Mouse (Mus musculus) adrenal gland, adult 8-10 months (tissue): ENCODE data around the gene Gm20388. TPM values are rescaled to one million over a fixed set of nuclear protein-coding genes. Genes with fewer than 3 reads are reported as not detected.
"Not testable (repeated sequence)": the region's sequence is repeated elsewhere in the genome, so short reads cannot be mapped to it uniquely, and the experiment has no call there.

Experiments
- DNase-seq: peaks from one replicate; pipeline ENCODE4 v3.0.0; 2022
- total RNA-seq, 4 experiments: library from RNA; stranded (reverse); gene quantifications; 2 replicates each; pipeline ENCODE4 v1.2.4; 2022

The Gm20388 gene
- total RNA-seq, 4 experiments from 2014 or later = 1.7 to 16.9 (median 5.8) TPM

DNA sequence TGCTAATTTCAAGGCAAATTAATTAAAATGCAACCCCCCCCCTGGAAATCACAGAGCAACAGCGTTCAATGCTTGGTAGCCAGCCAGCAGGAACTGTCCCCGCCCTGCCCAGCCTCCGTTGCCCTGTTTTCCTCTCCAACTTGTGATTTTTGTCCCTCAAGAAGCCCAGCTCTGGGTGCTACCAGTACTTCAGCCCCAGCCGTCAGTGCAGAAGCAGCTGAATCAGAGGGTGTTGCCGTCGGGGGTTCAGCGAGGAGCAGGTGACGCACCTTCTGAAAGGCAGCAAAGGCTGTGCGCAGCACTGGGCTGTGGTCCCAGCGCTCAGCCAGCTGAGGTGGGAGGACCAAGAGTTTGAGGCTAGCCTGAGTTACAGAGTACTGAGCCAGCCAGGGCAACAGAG, 1513.4 kb downstream of the Gm20388 start:
- DNase-seq = no peak

DNA sequence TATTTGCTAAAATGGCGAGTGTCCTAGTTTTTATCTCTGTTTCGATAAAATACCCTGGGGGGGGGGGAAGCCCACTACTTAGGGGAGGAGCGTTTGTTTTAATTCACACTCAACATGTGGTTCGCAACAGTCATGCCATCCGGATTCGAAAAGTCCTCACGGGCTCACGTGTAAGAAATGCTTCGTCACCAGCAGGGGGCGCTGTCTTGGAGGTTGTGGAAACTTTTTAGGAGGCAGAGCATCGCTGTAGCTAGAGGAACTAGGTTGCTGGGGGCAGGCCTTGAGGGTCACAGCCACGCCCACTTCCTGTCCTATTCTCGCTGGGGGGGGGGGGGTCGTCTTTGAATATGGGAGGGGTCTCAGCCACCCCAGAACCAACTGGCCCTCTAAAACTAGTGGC, 1514.0 kb downstream of the Gm20388 start:
- DNase-seq = no peak

DNA sequence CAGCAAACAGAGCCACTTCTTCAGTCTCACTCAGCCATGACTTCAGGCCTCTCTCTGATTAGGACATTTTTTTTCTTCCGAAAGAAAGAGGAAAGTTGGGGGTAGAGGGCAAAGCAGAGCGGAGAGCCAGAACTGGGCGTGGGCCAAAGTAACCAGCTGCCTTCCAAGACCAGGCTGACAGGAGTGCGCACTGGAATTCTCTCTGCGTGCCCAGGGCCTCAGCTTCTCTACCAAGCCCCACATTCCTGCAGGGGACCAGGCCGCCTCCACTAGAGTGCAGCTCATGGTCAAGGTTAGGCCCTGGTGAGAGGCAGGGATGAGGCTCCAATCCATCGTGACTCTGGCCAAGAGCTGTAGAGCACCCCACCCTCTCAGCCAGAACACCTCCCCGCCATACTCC, 1520.9 kb downstream of the Gm20388 start:
- no peak for DNase-seq

DNA sequence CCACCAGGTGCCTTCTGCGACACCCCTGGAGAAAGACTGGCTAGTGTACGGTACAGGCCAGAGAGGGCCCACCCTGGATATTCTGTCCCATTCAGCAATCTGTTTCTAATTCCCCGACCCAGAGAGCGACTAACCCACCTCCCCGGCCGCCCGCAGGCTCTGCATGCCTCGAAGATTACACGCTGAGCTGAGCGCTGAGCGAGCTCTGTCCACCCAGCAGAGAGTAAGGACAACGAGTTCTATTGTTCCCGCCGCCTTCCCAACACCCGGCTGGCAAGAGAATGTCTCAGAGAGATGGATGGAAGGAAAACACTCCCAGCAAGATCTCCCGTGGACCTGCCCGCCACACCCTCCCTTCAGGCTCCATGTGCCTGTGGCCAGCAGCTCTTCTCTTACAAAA, 1522.8 kb downstream of the Gm20388 start:
- no peak for DNase-seq

DNA sequence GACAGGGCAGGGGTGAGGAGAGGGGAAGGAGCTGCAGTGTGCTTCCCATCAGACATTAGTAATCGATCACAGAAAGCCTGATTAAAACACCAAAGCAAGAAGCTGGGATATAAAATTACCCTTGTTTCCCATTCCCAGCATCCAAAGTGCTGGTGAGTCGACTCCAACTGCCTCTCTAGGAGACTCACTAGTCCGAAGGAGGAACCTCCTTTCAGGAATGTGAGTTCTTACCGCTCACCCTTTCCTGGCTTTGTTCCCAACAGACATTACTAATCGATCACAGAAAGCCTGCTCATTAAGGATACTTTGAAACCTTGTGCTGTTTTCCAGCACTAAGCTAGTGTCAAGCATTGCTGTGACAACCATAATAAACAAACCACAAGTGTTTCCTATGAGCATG, 1526.0 kb downstream of the Gm20388 start:
- DNase-seq = no peak

DNA sequence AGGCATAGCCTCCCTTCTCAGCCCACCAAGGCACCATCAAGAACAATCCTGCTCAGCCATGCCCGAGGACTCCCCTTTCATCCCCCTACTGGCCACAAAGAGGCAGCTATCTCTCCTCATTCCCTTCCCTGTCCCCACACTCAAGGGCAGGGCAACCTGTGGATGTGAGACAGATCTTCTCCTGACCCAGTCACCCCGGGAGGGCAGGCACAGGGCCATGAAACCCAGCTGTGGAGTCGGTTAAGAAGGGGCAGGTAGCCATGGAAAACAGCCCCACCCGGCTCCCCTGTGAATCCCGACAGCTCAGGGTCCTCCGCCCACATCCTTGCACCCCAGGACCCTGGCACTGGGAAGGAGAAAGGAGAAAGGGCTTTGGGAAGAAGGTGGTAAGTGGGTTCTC, 1526.9 kb downstream of the Gm20388 start:
- DNase-seq = no peak

DNA sequence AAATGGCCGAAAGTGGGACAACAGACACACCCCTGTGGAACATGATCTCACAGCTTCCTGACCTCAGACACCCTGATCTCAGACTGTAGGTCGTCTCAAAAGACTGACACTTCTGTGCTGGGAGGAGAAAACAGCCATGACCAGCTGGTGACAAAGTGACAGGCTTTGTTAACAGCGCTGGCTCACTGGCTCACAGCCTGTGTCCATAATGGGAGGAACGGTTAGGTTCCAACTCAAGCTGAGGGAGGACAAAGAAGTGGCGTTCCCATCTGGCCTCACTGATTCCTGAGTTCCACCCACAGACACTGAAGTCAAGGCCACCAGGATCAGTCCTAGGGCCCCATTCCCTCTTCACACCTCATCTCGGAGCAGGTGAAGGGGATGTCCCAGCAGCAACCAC, 1527.5 kb downstream of the Gm20388 start:
- DNase-seq = no peak

DNA sequence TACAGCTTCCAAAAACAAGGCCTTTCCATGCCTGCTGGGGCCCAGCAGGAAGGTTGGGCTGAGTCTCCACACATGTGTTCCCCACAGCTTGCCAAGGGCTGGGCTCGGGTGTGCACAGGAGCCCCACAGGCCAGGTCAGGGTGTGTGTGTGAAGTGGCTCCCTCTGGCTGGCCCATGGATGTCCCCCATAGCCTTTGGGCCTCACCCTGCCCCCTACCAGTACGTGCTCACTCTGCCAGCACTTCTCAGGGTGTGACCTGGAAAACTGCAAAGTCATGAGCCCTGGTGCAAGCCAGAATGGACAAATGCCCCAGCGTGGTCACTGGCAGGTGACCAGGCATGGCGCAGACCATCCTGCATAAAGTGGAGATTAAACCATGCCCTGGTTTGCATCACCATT, 1528.7 kb downstream of the Gm20388 start:
- DNase-seq = no peak

DNA sequence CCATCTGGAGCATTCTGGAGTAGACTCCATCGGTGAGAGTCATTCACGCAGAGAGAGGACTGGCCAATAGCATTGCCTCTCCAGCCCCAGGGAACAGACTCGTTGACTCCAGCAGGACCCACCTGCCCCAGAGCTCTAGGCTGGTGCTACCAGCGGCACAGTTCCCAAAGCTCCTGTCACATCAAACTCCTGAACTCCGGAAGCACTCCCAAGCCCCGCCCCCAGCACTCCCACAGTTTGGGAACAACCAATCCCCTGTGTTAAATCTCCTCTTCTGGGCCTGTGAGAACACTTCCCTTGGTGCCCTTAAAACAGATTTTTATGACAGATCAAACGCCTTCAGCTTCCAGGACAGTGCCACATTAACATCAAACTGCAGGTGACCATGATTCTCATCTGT, 1532.7 kb downstream of the Gm20388 start:
- no peak for DNase-seq

DNA sequence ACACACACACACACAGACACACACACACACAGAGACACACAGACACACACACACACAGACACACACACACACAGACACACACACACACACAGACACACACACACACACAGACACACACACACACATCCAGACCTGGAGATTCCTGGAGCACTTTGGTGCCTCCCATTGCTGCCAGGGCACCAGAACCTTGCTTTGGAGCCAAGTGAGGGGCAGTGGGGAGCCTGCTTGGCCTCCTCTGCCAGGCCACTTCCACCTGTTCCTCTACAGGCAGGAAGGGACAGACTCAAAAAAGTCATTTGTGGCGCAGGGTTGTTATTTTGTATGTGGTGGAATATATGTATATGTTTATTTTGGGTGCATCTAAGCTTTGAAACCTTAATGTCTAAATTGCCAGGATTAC, 1533.9 kb downstream of the Gm20388 start:
- DNase-seq = not testable (repeated sequence)

DNA sequence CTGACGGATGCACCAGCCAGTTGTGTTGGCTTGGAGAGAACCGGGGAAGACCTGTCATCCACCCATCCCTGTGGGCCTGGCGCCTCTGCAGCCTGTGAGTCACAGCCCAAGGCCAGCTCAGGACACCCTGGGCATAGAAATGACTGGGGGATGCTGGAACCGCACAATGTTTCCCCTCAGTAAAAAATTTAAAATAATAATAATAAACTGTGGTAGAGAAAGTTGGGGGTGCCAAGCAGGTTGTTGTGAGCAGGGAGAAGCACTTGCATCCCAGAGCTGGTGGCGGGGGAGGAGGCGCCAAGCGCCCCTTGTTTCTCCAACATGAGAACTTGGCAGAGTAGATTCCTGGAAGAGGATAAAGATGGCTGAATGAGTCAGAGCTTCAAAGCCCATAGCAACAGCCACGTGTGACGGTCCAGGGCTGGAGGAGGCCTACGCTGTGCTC, 1534.4 kb downstream of the Gm20388 start:
- peak; percentile 65 for DNase-seq

DNA sequence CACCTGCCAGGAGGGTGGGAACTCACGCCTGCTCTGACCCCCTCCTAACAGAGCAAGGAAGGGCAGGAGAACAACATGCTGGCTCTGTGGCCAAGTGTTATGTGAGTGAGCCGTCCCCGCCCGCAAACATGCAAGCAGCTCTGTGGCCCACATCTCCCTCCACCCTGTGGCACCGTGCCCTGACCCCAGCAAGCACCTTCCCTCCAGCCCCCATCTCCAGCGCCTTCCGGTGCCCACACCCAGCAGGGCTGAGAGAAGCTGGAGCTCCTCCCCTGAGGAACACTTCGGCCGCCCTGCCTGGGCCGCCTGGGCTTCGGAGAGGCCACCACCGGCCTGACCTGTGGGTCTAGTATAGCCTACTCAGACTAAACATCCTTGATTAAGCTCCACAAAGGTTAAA, 1535.5 kb downstream of the Gm20388 start:
- no peak for DNase-seq

DNA sequence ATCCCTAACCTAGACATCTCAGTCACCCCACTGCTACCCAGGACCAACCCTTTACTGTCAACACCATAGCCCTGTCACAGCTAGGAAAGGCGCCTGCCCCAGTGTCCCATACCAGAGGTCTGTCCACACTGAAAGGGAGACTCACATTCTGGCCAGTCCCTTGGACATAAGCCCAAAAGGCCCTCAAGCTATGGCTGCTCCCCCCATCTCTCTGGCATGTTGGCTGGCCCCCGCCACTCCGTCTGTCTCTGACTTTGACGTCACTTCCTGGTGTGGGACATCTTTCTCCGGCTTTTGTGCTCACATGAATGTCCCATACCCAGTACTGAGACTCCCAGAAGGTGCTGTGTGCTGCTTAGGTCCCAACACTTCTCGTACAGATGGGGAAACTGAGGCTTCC, 1536.2 kb downstream of the Gm20388 start:
- DNase-seq = no peak

DNA sequence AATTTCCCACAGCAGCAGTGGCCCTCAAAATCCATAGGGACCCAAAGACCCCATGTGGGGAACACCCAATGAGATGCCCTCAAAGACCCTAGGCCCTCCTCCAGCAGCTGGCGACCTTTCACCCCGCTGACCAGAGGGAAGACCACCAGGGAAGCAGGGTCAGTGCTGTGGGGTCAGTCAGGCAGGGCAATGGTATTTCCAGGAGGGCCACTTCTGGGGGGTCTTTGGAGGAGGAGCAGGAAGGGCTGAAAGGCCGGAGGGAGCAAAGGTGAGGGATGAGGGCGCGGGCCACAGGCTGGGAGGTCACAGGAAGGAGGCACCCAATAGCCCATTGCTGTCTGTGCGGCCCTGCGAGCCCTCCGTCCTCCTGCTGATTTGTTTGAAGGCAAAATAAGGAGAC, 1539.6 kb downstream of the Gm20388 start:
- DNase-seq = no peak

DNA sequence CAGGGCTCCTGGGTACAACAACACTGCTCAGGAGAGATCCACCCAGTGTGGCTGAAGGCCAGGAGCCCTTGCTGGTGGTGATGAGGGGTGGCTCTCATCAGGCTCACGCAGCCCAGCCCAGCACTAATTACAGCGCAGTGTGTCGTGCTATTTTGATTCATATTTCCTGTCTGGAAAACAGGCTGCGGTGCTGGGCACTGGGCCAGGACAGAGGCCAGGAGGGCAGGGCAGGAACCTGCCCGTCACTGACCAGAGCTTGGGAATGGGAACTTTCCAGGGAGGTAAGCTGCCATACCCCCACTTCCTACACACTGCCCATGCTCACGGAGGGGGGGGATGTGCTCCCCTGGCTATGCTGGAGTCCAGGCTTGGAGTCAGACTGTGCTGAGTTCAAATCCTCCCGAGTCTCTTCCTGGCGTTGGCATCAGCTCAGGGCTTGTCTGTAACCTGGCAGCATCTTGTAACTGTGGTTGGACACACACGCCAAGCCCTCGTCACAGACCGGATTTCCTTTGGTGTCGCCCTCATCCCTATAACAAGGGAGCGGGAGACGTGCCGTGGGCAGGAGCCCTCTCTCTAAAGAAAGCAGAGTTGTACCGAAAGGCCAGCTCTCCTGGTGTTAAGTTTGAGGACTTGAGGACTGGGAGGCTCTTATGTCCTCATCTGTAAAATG, 1540.9 kb downstream of the Gm20388 start:
- peak; percentile 64 for DNase-seq

DNA sequence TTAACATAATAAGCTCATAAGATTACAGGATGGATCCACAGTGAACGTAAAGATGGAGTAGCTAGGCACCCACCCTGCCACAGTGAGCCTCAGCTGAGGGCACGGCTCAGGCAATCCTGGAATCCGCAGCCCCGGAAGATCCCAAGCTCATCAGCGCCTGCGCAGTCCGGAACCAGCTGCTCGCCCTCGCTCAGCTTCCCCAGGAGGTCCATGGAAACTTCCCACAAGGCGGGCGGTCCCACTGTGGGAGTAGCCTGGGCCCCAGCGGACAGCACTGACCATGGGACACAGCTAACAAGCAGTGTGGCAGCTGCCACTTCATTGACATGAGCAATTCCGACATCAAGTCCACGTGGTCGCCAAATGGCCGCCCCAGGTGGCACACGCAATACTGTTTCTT, 1544.1 kb downstream of the Gm20388 start:
- no peak for DNase-seq

DNA sequence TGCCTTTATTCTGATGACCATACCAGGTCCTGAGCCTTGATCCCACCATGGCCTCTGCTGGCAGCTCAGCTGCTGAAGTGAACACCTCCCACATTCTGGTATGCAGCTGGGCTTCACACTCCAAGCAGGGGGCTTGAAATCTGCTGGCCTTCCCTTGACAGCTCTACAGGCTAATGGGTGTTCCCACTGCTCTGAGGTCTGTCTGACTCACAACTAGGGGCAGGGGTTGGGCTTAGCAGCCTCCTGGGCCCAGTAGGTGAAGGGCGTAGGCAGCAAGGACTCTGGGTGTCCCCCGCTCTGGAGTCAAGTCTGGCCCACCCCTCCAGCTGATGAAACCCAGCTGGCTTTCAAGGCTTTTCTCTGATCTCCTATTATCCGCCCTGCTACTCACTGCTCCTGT, 1550.6 kb downstream of the Gm20388 start:
- DNase-seq = peak; percentile 26

DNA sequence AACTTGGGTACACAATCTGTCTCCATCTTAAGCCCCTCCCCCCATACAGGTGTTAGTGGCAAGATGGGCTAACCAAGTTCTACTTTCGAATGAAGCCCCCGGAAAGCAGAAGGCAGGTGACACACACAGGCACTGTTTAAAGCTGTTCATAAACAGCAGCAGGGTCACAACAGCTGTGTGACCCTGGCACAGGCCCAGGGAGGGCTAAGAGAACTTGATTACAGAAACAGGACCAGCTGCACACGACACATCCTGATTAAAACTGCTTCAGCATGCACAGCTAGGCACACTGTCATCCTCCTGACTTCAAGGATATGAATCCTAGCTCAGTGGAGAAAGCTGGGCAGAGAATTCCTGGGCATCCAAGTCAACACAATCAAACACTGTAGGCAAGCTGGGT, 1551.5 kb downstream of the Gm20388 start:
- DNase-seq = no peak

DNA sequence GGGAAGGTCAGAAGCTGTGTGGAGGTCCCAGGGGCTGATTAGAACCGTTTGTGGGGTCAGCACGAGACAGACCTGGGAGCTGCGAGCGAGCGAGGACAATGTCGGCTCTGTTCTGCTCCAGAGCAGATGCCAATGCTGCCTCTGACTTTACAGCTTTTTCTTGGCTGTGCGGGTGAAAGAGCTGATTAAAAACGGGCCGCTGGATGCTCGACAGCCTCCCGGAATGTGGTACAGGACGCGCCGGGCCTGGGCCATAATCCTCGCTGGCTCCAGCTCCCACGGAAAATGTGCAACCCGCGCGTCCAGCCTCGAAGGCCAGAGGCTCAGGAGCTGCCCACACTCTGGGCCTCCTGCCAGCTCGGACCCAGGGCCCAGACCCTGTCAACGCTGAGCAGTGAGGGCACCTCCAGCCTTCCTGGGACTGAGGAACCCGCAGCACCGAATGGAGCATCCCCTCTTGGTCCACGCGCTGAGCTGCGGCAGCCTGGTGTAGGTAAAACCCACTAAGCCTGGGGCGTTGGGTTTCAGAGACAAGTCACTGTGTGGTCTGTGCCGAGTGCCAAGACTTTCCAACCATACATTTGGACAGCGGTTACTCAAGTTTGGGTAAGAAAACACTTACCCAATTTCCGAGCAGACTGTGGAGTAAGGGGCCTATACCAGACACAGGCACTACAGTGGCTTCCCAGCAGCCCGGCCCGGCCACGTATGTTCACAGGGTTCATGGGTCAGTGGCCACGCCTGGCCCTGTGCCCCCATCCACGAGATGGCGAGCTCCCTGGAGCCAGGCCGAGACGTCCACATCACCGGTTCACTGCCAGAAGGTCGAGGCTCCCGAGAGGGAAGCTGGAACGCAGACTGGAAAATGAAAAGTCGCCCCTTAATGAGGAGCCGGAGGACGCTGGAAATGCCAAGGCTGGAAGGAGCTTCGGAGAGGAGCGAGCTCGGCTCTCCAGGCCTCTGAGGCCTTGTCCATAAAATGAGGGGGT, 1557.7 kb downstream of the Gm20388 start:
- peak; percentile 41 for DNase-seq

DNA sequence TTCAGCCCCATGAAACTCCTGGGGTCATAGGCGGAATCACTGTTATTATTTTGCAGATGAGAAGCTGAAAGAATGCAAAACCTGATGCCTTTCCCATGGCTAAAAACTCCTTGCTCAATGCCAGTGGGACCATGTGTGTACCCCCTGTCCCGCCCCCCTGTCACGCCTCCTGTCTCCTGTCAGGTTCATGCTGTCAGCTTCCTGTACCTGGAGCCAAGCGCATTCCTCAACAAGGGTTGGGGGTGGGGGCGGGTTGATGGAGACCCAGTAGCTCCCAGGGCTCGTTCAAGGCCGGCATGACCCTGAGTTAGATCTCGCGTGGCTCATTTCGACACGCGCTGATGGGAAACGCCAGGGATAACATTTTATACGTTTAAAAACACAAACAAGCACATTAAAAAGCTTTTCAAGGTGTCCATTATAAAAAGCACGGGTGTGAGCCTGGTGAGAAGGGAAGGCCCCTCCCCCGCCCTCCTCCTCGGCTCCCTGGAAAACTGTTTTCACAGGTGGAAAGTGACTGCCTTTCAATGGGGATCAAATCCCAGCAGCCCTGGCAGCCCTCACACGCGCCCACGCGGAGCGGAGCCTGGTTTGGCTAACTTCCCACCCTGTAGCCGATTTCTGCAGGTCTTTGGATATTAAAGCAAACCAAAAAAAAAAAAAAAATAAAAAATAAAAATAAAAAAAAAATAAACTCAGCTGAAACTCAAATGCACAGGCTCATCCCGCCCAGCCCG, 1563.7 kb downstream of the Gm20388 start:
- no peak for DNase-seq

DNA sequence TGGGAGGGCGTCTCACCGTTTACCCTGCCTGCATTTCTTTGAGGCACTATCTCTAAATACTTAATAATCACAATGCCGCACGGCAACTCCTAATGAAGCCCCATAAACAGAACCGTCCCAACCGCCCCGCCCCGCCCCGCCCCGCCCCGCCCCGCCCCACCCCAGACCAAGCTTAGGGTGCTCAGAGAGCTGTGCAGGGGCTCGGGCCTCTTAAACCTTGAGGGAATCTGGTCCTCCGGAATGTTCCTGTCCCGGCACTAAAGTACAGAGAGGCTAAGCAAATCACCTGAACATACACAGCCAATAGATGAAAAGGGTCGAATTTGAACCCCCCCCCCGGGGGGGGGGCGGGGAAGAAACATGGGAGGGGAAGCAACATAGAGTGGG, 1564.2 kb downstream of the Gm20388 start:
- no peak for DNase-seq

DNA sequence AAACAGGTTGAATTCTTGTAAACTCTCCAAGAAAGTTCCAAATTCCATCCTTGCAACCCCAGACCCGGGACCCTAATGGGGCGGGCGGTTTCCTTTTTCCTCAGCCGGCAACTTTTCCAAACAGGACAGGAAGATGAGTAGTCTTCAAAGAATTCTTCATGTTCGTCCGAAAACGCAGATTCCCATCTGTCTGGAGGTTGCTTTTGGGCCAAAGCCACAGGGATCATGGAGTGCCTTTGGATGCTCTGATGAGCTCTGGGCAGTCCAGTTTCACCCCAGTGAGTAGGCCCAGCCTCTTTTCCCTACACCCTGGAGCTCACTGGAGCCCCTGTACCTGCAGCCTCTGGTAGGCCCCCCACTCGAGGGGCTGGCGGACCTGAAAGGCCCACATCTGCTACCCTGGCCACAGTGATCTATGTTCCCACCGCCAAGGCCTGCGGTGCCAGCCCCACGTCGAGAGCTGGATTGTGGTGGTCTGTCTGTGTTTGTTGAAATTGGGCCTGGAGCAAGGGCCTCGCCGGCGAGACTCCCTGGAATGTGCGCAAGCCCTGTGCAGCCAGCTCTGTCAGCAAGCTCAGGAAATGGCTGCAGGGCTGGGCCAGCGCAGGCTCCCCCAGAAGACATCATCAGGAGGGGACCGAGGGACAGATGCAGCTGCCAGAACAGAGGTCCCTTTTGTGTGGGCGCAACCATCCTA, 1567.4 kb downstream of the Gm20388 start:
- no peak for DNase-seq

DNA sequence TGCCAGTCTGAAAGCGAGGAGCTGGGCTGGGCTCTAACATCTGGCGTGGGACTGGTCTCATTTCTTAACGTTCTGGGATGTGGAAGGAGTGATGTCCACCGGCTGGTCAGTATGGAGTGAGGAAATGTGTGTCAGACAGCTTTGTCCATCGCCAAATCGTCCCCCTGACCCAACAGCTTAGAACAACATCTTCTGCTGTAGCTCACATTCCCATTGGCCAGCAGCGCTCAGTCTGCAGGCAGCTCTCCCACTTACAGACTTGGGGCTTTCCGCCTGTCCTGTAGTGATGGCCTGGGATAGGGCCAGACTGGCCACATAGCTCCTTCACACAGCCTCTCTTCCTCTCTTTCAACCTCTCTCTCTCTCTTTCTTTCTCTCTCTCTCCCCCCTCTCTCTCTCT, 1568.5 kb downstream of the Gm20388 start:
- DNase-seq = no peak
